Mouse (Mus musculus): ENCODE measurements around the gene Elobl.
"Not testable (repeated sequence)": the region's sequence is repeated elsewhere in the genome, so short reads cannot be mapped to it uniquely, and the experiment has no call there.

Gene Elobl

DNA sequence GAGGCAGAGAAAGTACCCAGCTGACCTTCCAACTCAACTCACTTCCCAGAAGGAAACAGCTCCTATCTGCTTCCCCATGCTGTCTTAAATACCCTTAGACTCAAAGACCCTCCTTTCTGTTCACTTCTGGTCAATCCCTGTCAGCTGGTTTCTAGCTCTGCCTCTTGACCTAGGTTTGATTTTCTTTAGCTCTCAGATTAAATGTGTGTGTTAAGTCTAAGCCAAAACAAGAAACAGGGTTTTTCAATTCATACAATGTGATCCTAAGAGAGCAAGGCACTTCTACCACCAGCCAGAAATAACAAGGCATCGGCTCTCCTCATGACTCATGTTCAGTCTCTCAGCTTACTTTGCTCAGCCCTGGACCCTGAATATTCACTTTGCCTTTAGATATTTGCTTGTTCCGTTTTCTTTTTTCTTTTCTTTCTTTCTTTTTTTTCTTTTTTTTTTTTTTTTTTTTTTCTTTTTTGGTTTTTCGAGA is at the start of gene Elobl:
Elobl (minus strand) TSS at position 51 of the 481 bp plus-strand sequence.
- DNase-seq: no peak

DNA sequence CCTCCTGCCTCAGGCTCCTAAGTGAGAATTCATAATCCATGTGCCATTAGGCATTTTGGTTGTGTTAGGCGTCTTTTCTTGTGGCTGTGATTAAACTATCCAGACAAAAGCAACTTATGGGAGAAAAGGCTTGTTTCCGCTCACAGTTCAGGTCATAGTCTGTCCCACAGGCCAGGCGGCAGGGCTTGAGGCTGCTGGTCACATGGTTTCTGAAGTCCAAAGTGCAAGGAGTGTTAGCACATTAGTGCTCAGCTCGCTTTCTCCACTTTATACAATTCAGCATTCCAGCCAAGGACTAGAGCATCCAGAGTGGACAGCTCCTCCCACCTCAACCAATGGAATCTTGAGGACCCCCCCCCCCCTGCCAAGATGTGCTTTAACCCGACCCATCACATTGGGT is 45.5 kb upstream of the Elobl start:
- DNase-seq: no peak

DNA sequence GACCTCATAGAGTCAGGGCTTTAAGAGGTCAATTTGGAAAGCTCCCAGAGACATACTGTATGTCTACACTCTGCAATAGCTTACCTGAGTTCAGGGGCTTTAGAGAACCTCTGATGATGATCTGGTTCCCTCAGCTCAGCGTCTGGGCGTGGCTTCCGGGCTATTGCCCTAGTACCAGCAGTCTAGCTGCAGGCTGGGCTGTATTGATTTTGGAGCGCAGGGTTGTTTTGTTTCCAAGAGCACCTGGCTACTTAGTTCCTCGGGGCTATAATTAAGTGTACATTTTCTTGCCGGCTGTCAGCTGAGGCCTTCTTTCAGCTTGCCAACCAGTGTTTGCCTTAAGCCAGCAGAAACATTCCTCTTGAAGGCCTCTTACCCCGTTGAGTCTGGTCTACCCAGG is 42.8 kb upstream of the Elobl start:
- DNase-seq: no peak

DNA sequence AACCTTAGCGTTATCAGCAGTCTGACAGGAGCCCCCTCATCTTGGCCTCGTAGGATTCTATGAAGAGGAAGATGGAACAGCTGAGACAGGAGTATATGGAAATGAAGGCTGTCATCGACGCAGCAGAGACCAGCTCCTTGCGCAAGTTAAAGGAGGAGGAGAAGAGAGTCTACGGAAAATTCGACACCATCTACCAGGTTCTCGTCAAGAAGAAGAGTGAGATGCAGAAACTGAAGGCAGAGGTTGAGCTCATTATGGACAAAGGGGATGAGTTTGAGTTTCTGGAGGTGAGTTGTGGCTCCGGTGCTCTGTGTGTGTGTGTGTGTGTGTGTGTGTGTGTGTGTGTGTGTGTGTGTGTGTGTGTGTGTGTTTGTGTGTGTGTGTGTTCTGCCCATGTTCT is 42.3 kb upstream of the Elobl start:
- no peak for DNase-seq

DNA sequence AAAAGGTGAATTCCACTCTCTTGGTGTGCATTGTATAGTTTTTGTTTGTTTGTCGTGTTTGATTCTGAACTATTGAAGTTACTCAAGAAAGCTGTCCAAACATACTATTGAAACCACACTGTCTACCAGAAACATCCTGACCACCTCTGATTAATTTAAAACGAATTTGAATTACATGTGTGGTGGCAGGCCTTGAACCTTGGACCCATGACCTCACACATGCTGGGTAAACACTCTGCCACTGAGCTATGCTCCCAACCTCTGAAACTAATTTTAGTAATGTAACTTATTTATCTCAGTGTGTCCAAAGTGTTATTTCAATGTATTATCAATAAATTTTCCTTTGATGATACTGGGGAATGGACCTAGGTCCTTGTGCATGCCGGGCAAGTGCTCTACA is 40.9 kb upstream of the Elobl start:
- no peak for DNase-seq

DNA sequence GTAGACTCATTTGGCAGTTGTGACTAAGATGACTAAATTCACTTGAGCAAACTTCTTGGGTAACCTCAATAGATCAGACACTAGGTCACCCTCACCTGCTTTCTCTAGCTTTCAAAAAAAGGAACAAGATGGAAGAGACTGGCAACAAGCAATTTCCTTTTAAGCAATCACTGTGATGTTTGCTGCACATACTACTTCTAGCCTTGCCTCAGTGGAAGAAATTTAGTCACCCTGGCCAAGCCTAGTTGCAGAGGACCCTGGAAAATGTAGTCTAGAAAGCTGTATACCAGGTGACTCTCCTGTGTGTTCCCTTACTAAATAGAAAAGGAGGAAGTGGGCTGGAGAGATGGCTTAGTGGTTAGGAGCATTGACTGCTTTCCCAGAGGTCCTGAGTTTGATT is 39.7 kb upstream of the Elobl start:
- no peak for DNase-seq

DNA sequence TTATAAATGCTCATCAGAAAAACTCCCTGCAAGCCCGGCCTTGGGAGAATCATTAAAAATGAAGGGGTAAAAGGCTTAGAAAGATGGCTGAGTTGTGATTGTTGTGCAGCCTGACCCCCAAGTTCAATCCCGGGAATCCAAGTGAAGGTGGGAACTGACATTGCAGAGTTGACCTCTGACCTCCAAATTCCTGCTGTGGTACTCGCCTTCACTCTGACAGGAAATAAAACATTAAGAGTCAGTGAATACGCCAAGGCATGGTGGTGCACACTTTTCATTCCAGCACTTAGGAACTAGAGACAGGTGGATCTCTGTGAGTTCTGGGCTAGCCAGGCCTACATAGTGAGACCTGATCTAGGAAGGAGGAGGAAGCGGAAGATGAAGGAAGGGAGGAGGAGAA is 38.7 kb upstream of the Elobl start:
- no peak for DNase-seq

DNA sequence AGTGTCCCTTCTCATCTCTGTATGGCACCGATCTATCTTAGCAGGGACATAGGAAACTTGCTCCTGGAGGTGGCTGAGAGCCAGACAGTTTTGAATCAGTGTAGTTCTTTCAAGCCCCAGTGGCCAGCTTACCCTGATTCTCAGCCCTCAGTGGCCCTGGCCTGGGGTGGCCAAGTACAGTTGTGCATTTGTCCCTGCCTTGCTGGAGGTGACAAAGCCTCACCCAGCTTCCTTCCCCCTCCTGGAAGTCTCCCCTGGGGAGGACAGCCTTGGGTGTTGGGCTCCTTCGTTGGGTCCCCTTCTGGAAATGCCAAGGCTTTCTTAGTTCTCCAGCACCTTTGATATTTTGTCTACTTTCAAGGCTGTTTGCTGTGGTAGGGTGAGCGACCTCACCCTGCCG is 37.0 kb upstream of the Elobl start:
- no peak for DNase-seq

DNA sequence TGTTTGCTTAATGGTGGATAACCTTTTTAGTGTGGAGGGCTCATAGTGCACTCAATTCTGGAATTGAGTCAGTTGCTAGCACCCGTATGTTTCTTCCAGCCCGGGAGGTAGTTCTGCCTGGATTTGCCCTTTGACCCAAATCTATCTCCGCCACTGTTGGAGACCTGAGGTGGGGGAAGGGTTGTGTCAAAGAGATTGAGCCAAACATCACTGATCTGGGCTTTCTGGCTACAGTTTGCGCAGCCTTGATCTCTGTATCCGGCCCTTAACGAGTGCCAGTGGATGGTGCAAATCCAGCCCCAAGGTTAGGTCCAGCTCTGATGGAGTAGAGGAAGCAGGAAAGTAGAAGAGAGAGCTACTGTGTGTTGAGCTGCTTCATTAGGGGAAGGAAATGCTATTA is 36.3 kb upstream of the Elobl start:
- no peak for DNase-seq

DNA sequence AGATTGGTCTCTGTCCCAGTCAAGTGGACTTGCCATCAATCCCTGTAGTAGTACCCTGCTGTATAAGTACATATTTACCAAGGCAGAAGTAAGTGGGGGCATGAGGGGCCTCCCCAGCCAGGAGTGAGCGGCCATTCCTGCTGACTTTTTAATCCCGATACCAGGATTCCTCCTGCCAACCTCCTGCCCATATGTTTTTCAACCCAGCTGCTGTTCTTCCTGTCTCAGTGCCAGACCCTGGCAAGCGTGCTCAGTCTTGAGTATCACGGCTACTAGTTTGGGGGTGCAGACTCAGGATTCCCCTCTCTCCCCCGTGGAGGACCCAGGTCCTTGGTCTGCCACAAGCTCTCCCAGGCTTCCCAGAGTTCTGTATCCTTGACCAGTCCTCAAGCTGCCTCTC is 35.9 kb upstream of the Elobl start:
- no peak for DNase-seq

DNA sequence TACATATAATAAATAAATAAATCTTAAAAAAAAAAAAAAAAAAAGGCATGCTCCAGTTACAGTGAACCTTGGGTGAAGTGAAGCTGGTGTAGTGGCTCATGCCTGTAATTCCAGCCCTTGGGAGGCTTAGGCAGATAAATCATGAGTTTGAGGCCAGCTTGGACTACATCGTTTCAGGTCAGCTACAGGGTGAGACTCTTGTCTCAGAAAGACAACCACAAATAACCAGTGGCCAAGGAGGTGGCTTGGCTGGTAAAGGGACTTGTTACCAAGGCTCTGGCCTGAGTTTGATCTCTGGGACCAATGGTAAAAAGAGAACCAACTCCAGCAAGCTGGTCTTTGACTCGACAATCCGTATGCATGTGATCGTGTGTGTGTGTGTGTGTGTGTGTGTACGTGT is 35.3 kb upstream of the Elobl start:
- DNase-seq: no peak

DNA sequence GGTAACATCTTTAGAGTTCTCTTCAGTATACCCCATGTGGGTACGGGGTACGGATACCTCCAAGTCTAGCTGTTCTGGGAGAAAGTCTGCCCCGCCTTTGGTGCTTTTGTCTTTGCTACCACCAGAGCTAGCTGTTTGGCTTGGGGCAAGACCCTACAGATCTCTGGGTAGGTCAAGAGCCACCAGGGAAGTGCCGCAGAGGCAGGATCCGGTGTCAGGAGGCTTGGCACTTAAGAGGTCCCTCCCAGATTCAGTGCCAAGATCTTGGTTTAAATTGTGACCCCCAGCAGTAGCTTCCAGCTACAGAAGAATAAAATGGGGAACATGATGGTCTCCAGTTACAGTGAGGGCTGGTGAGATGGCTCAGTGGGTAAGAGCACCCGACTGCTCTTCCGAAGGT is 34.8 kb upstream of the Elobl start:
- no peak for DNase-seq

DNA sequence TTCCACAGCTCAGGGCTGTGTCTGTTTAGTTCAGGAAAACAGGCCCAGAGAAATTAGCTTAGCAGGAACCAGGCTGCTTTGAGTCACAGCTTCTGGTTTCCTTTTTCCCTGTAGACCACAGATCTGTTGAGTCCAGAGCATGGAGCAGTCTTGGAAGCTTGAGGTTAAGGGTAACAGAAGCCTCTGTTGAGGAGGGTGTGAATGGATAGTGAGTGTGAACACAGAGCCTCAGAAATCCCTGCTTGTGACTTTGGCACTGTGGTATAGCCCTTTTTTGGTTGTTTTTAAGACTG is 33.7 kb upstream of the Elobl start:
- no peak for DNase-seq

DNA sequence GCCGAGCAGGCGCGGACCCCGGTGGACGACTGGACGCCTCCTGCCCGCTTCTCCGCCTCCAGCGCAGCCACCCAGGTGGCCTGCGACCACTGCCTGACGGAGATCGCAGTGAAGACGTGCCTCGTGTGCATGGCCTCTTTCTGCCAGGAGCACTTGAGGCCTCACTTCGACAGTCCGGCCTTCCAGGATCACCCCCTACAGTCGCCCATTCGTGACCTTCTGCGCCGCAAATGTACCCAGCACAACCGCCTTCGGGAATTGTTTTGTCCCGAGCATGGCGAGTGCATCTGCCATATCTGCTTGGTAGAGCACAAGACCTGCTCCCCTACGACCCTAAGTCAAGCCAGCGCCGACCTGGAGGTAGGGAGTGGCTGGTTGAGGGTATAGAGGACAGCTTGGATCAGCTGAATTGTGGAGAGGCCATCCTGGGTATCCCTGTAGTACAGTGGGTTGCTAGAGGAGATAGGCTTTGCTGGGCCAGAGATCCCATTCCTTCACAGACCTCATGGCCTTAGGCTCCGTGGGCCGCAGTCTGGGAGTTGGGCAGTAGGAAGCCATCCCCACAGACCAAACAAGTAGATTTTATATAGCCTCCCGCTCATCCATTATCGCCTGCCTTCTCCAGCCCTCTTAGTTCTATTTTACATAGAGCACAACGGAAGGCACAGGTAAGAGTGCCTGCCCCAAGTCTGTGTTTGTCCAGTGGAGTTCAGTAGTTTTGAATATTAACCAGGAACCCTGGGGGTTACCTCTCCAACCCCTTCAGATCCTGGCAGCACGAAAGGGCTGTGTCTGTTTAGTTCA is 33.2 kb upstream of the Elobl start:
- DNase-seq: no peak

DNA sequence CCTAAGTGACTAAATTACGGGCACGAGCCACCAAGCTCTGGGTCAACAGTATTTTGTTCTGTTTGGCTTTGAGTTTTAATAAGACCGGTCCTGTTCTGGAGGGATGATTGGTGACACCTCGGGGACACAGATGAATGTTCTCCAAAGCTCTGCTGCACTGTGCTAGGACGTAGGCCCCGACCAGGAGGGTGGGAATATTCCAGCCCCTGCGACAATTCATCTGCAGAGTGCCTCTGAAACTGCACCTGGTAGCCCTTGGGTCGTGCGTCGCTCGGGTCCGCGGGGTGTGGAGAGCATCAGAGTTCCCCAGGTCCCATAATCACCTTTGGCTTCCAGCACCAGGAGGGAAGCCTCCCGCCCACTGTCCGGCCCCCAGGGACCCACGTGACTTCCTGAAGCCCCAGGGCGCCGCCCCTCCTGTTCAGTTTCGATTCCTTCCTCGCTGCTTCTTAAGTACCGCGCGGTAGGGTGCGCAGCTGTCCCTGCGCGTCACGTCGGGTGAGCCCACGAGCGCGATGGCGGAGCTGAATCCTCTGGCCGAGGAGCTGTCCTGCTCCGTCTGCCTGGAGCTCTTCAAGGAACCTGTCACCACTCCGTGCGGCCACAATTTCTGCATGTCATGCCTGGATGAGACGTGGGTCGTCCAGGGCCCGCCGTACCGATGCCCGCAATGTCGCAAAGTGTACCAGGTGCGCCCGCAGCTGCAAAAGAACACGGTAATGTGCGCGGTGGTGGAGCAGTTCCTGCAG is 32.4 kb upstream of the Elobl start, which contains the start of gene Trim25:
Trim25 (plus strand) TSS at position 403 of the 749 bp plus-strand sequence.
- DNase-seq: peak; percentile 93 to 96

DNA sequence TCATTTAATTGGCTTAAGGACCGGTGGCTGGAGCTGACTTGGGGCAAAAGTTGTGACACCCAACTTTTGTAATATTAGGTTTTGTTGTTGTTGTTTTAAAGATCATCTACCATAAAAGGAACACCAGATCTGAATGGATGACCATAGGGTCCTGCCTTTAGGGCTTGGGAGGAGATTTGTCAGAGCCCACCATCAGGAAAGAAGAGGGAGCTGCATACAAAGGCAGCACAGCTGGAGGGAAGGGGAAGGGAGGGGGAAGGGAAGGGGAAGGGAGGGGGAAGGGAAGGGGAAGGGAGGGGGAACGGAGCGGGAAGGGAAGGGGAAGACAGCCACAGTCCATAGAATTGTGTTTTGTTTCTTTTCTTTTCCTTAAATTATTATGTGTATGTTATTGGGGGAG is 31.7 kb upstream of the Elobl start:
- no peak for DNase-seq

DNA sequence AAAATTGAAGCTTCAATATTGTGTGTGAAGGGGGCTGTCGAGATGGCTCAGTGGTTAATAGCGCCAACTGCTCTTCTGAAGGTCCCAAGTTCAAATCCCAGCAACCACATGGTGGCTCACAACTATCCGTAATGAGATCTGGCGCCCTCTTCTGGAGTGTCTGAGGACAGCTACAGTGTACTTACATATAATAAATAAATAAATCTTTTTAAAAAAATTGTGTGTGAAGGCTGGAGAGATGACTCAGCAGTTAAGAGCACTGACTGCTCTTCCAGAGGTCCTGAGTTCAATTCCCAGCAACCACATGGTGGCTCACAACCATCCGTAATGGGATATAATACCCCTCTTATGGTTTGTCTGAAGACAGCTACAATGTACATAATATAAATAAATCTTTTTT is 30.6 kb upstream of the Elobl start:
- not testable (repeated sequence) for DNase-seq

DNA sequence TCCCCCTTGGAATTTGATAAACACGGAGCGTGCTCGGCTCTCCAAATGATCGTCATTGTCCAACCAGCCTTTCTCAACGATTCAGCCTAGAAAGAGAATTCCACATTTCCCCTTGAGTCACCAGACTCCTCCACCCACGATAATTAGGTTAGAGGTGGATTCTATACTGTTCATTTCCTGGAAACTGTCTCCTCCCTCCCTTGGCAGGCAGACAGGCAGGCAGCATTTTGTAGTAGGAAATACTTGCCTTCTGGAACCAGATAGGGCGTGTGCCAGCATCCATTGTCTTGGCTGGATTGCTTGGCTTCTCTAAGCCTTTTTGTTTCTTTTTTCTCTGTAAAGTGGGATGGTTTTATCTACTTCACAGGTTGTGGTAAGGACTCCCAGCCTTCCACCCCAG is 29.7 kb upstream of the Elobl start:
- DNase-seq: no peak

DNA sequence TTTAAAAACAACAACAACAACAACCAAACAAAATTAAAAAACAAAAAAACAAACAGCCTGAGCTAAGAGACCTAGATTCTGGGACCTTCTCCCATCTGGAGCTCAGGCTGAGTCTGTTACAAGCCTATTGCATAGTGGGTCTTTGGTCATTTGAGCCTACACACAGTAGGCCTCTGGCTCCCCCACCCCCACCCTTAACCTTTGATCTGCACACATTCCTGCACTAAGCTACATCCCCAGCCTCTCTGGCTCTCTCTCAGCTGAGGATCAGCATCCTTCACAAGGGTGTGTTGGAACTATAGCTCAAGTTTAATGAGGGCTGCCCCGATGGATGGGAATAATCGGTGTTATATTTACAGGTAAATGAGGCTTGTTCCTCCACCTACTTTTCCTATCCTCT is 28.9 kb upstream of the Elobl start:
- no peak for DNase-seq

DNA sequence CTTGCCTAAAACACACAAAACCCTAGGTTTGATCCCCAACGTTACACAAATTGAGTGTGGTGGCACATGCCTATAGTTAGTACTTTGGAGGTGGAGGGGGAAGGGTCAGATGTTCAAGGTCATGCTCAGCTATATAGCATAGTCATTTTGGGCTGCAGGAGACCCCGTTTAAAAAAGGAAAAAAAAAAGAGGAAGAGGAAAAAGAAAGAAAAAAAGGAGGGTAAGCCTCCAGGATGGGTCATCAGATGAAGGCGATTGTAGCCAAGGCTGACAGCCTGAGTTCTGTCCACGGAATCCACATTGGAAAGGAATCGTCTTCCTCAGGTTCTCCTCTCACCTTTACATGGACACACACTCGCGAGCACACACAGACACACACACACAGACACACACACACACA is 27.8 kb upstream of the Elobl start:
- DNase-seq: no peak

DNA sequence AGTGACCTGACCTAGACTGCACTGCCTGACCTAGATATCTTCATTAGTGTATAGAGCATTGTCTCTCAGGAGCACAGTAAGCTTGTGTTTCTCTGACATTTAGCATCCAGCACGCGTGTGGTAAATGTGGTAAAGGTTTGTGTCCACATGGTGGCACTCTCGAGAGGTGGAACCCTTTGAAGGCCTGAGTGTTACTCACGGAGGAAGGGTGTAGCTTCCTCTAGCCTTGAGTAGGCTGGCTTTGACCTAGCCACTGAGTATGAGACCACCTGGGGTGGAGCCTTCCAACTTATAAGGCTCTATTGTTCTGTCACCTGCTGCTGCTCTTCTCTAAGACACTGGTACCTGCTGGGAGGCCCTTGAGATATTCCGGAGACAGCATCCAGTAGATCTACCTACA is 26.9 kb upstream of the Elobl start:
- DNase-seq: peak; percentile 78 to 80

DNA sequence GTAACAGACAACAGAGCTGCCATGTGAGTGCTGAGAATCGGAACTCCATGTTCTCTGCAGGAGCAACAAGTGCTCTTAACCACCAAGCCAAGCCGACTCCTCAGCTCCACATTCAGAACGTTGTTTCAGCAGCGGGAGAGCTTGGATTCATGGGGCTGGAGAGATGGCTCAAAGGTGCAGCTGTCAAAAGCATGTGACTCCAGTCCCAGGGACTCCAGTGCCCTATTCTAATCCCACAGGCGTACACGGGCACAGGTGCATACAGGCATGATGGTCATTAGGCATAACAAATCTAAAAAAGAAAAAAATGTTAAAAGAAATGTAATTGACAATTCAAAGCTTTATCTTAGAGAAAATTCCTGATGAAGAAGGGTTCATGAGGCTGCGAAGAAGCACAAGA is 26.5 kb upstream of the Elobl start:
- no peak for DNase-seq

DNA sequence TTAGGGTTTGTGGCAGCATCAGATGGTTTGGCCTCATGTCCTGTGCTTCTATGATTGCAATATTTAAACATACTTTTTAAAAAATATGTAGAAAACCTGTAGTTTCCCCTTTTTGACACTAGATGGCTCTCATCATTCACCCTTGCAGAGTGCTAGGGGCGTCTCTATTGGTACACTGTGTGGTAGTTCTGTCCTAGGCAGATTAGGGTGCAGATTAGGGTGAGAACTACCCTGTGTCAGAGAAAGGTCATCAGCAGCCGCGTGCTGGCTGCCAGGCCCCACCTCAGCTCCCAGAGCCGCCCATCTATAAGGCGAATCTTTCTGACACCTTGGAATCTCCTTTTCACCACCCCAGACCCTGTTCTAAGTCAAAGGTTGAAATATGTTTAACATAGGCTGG is 22.8 kb upstream of the Elobl start:
- no peak for DNase-seq

DNA sequence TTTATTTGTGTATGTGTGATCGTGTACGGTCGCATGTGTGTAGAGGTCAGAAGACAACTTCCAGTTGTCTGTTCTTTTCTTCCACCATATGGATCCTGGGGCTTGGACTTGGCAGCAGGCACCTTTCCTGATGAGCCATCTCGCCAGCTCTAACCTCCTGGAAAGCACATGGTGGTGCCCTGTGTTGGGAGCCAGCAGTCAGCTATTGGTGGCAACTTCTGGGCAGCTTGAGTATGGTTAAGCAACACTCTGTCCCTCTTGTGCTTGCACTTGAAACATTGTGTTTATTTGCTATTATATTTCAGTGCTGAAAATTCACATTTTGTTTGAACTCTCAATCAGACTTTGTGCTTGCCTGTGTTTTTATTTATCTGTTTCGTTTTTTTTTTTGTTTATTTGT is 22.2 kb upstream of the Elobl start:
- DNase-seq: no peak

DNA sequence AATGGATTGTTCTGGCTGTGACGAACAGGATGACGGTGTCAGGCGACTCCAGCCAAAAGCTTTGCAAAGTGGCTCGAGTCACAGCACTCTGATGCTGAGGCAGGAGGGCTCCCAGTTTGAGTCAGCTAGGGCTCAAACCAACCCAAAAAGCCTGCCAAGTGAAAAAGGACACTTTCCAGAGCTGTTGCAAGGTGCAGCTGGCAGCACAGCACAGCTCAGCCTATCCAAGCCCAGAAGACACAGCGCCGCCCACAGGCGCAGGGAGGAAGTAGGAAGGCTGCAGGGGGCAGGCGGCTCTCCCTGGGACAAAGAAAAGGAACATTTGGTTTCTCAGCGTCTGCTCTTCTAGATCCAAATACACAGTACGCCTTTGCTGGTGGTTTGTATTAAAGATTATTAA is 19.9 kb upstream of the Elobl start:
- no peak for DNase-seq

Data from thymus, postnatal 36 days (tissue).